Mouse (Mus musculus) limb, embryonic 14.5 days (tissue): ENCODE measurements around the gene Tjp1. TPM values are rescaled to one million over a fixed set of nuclear protein-coding genes. Genes with fewer than 3 reads are reported as not detected.

Experiments
- ATAC-seq: fragments of 200-750 bp; cut with Nextera tagmentation; 2 replicates; pipeline ENCODE4 v1.8.0; 2017; ENCODE audit warnings: low read depth, moderate number of reproducible peaks, moderate TSS enrichment; ENCODE audit not compliant: low FRiP score
- DNase-seq: peaks from one replicate; pipeline ENCODE4 v3.0.0-alpha.2; 2015; ENCODE audit warnings: low spot score
- H3K27ac ChIP-seq: fragments of 300-500 bp; sonication (generic); replicated peaks from 2 replicates; pipeline ENCODE4 v1.5.1; 2014; ENCODE audit warnings: low read depth, mild to moderate bottlenecking, low read length, moderate library complexity, mixed read lengths
- H3K27me3 ChIP-seq: fragments of 300-500 bp; sonication (generic); 2 replicates; pipeline ENCODE4 v1.6.1; 2014; ENCODE audit warnings: low read length, mixed read lengths; ENCODE audit not compliant: control insufficient read depth, insufficient read depth
- H3K36me3 ChIP-seq: fragments of 300-500 bp; sonication (generic); 2 replicates; pipeline ENCODE4 v1.6.1; 2014; ENCODE audit warnings: mild to moderate bottlenecking, low read length, moderate library complexity, mixed read lengths; ENCODE audit not compliant: control insufficient read depth, insufficient read depth
- H3K4me1 ChIP-seq: fragments of 300-500 bp; sonication (generic); 2 replicates; pipeline ENCODE4 v1.6.1; 2014; ENCODE audit warnings: antibody characterized with exemption, low read length, mixed read lengths; ENCODE audit not compliant: control insufficient read depth, insufficient read depth
- H3K4me2 ChIP-seq: fragments of 300-500 bp; sonication (generic); replicated peaks from 2 replicates; pipeline ENCODE4 v1.6.1; 2014; ENCODE audit warnings: low read depth, mild to moderate bottlenecking, low read length, moderate library complexity; ENCODE audit not compliant: severe bottlenecking
- H3K4me3 ChIP-seq: fragments of 300-500 bp; sonication (generic); replicated peaks from 2 replicates; pipeline ENCODE4 v1.5.1; 2014; ENCODE audit warnings: low read length
- H3K9ac ChIP-seq: fragments of 300-500 bp; sonication (generic); 2 replicates; pipeline ENCODE4 v1.6.1; 2014; ENCODE audit warnings: mild to moderate bottlenecking, low read depth, low read length, moderate library complexity; ENCODE audit not compliant: severe bottlenecking
- H3K9me3 ChIP-seq: fragments of 300-500 bp; sonication (generic); 2 replicates; pipeline ENCODE4 v1.6.1; 2016; ENCODE audit warnings: low read length; ENCODE audit not compliant: control insufficient read depth
- POLR2A ChIP-seq: fragments of 200-500 bp; IDR thresholded peaks from 2 replicates; pipeline ENCODE4 v1.8.0; 2012; ENCODE audit warnings: inconsistent platforms, mild to moderate bottlenecking, moderate library complexity, borderline replicate concordance; ENCODE audit not compliant: insufficient read depth, insufficient read length; ENCODE audit errors: extremely low read depth
- WGBS: fragments of 180-500 bp; shearing (Covaris S2); extraction: QIAGEN DNeasy Blood & Tissue Kit; methylation state at CpG from one replicate; pipeline ENCODE4 v1.1.7; 2014; 5-methylcytosine and 5-hydroxymethylcytosine counted together
- polyA plus RNA-seq, 2 experiments: library from polyadenylated mRNA; depleted of rRNA in 1 of 2; stranded (reverse) in 1 of 2; unstranded in 1 of 2; fragments of >200 nt; fragmentation: Nextera tagmentation in 1 of 2; extraction: Ambion mirVana in 1 of 2; gene quantifications; 2 replicates each; pipeline versions ENCODE4 v1.2.1 to v1.2.3; 2012 to 2014

Gene Tjp1
- polyA plus RNA-seq, 2 experiments, result 17.9 to 37.2 TPM

GRCm38 (mm10) chr7:65401622-65402021, 126.0 kb downstream of the Tjp1 start:
- Histone ChIP-seq H3K36me3 (no peaks in the 10 kb centered on the region), H3K27me3 (no peaks in the 10 kb centered on the region), H3K4me2 (no peak overlapping the region), H3K9ac (no peak overlapping the region), H3K9me3 (no peaks in the 10 kb centered on the region), H3K4me3 (no peak overlapping the region), H3K27ac (no peak overlapping the region), H3K4me1 (no peaks in the 10 kb centered on the region)
- no peak for TF ChIP-seq POLR2A
- DNase-seq (no peak), ATAC-seq (no peak)

GRCm38 (mm10) chr7:65395891-65396290, 131.7 kb downstream of the Tjp1 start:
- Histone ChIP-seq H3K4me2 (no peak overlapping the region), H3K4me3 (no peak overlapping the region), H3K27ac (no peak overlapping the region), H3K9me3 (no peaks in the 10 kb centered on the region), H3K27me3 (no peaks in the 10 kb centered on the region), H3K4me1 (peaks cover 6% of the 10 kb centered on the region), H3K36me3 (no peaks in the 10 kb centered on the region), H3K9ac (no peak overlapping the region)
- TF ChIP-seq POLR2A, result no peak
- WGBS, result 70% methylated on average over 4 of the region's 4 CpGs
- ATAC-seq (no peak), DNase-seq (no peak)

- Histone ChIP-seq H3K9ac (no peak overlapping the region), H3K36me3 (no peaks in the 10 kb centered on the region), H3K4me1 (peaks cover 6% of the 10 kb centered on the region), H3K4me3 (no peak overlapping the region), H3K9me3 (no peaks in the 10 kb centered on the region), H3K27me3 (no peaks in the 10 kb centered on the region), H3K27ac (no peak overlapping the region), H3K4me2 (no peak overlapping the region)
- DNase-seq (no peak), ATAC-seq (no peak)
- 83% methylated on average over 5 of the region's 5 CpGs for WGBS
- no peak for TF ChIP-seq POLR2A
Observed at GRCm38 (mm10) chr7:65395166-65395565, 132.4 kb downstream of the Tjp1 start.

GRCm38 (mm10) chr7:65394672-65395071, 132.9 kb downstream of the Tjp1 start:
- Histone ChIP-seq H3K27ac (no peak overlapping the region), H3K36me3 (no peaks in the 10 kb centered on the region), H3K9me3 (no peaks in the 10 kb centered on the region), H3K4me2 (no peak overlapping the region), H3K4me3 (no peak overlapping the region), H3K4me1 (peaks cover 6% of the 10 kb centered on the region), H3K27me3 (no peaks in the 10 kb centered on the region), H3K9ac (no peak overlapping the region)
- TF ChIP-seq POLR2A, result no peak
- 38% methylated on average over 2 of the region's 2 CpGs for WGBS
- ATAC-seq (no peak), DNase-seq (no peak)

GRCm38 (mm10) chr7:65393704-65394452, 133.7 kb downstream of the Tjp1 start:
- Histone ChIP-seq H3K4me2 (peak overlapping the region; percentile 32), H3K4me3 (peak overlapping the region; percentile 10; the same call in 1 of the 2 replicates), H3K36me3 (no peaks in the 10 kb centered on the region), H3K27me3 (no peaks in the 10 kb centered on the region), H3K27ac (no peak overlapping the region), H3K9ac (no peak overlapping the region), H3K9me3 (no peaks in the 10 kb centered on the region), H3K4me1 (peaks cover 6% of the 10 kb centered on the region)
- no peak for DNase-seq
- ATAC-seq, result no peak
- no peak for TF ChIP-seq POLR2A
- whole genome bisulfite sequencing, result 11% methylated on average over 17 of the region's 17 CpGs

- H3K36me3 ChIP-seq, result no peaks in the 10 kb centered on the region
- DNase-seq, result no peak
- H3K4me3 ChIP-seq, result no peak overlapping the region
- H3K4me1 ChIP-seq, result peaks cover 6% of the 10 kb centered on the region
- no peak overlapping the region for H3K9ac ChIP-seq
- TF ChIP-seq POLR2A, result no peak
- 71% methylated on average over 9 of the region's 9 CpGs for WGBS
- ATAC-seq, result no peak
- no peaks in the 10 kb centered on the region for H3K9me3 ChIP-seq
- no peaks in the 10 kb centered on the region for H3K27me3 ChIP-seq
- H3K4me2 ChIP-seq, result no peak overlapping the region
- no peak overlapping the region for H3K27ac ChIP-seq
Observed at GRCm38 (mm10) chr7:65392986-65393385, 134.6 kb downstream of the Tjp1 start.
